Mouse (Mus musculus): ENCODE data around the gene Fth1.

The Fth1 gene

GRCm38 (mm10) chr19:9992011-9992958 lies 11.9 kb downstream of the Fth1 start:
- DNase-seq, result no peak

- DNase-seq, result peak; percentile 91
These were observed 12.7 kb downstream of the Fth1 start for GRCm38 (mm10) chr19:9993036-9993656.

DNA sequence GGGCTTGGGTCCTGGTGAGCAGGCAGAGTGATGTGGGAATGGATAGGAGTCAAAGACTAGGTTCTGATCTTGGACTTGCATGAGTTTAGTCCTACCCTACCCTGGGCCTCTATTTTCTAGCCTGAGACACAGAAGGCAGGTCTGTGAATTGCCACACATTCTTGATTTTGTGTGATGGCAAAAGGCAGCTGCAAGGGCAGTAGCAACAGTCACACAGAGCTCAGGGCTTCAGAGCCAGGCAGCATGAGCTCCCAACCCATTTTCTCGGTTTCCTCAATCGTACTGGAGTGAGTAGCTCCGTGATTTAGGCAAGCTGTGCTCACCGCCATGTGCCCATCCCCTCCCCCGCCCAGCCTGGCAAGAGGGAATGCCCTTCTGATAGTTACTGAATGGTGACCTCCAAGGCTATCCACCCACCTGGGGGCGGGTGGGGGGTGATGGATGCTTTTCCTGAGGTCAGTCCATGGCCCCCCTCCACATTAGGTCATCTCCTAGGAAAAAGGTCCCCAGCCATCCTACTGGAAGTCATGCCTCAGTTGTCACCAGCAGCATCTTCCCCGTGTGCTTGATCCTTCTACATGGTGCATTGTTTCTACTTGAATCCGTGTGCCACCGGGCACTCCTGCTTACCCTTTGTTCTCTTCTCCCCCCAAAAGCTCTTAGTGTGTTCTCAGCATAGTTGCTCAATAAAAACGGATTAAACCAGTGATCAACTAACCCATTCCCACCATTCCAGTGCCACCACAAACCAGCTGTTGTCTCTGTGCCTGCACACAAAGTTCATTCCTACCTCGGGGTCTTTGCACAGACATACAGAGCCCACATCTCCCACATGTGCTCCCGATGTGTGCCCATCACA lies 17.0 kb downstream of the Fth1 start:
- no peak for DNase-seq

DNA sequence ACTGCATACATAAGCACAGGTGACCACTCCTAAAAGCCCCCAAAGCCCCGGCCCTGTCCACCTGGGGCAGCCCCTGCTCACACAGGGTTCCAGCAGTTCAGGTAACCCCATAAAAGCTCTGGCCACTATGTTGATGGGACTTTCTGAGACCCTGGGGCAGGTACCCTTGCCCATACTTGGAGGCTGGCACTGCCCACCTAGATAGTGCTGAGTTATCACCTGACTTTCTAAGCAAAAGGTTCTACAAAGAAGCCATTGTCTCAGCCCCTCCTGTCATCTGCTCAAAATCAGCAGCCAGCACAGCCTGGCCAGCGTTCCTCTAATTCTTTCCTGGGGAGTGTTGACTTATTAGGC lies 17.6 kb downstream of the Fth1 start:
- DNase-seq, result no peak

DNA sequence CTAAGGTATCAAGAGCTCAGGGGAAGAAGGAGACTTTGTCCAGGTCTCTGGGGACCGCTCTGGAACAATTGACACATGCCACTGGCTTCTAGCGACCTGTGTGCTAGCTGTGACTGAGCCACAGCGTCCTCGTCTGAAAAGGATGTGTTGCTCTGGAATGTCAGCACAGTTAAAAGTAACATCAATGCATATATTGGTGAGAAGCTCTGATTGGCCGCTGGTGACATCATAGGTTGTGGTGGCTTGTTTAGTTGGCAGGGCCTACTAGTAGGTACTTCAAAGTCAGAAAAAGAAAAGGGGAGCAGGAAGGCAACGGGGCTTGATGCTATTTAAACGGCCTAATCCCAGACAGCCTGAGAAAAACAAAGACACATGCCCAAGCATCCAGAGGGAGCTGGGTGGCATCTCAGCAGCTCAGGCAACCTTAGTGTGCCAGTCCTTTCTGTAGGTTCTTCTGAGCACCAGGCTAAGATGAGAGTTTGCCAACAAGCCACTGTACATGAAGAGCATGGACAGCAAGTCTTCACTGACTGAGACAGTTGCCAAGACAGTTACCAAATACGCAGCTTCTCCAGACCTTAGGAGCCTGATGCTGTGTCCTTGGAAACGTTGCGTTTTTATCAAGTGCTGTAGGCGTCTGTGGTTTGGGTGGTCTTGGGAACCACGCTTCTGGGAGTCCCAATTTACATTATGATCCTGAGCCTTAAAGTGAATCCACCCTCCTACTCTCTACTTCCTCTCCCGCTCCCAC lies 18.5 kb downstream of the Fth1 start:
- no peak for DNase-seq

DNA sequence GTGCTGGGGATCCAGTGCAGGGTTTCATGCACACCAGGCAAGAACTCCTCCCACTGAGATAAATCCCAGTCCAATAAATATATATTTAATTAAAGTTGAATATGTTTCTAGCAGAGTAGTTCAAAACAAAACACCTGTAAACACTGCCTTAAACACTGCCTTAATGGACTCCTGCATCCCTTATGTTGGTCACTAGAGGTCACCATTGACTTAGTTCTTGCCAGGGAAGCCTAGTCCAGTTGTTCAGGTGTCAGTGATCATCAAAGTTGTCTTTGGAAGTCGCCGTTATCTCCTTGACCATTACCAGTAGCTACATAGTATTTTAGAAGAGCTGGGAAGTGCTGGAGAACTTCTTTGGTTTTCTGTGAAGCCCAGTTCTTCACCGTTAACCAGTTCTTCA lies 19.9 kb downstream of the Fth1 start:
- DNase-seq, result peak; percentile 66

- no peak for DNase-seq
These were observed 21.0 kb downstream of the Fth1 start, which contains the start of the genes Best1 and Rab3il1 for GRCm38 (mm10) chr19:10001206-10001969. Gene Best1 (minus strand): TSS chr19:10001633. Gene Rab3il1 (plus strand): TSS chr19:10001669.

DNA sequence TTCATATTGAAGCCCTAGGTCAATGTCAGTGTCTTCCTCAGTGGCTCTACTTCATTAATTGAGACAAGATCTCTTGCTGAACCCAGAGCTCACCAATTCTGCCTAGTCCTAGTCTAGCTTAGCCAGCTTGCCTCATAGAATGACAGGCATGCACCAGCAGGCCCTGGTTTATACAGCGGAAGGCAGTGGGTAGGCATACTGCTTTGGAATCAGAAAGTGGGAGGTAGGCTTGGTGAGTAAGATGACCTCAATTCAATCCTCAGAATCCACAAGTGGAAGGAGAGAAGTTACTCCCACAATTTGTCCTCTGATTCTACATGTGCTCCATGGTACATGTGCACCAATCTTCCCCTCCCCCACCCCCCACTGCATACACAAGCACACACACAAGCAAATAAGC lies 23.3 kb downstream of the Fth1 start:
- no peak for DNase-seq

GRCm38 (mm10) chr19:10011408-10011807 lies 31.0 kb downstream of the Fth1 start:
- DNase-seq, result no peak

GRCm38 (mm10) chr19:10012827-10013278 lies 32.5 kb downstream of the Fth1 start:
- peak; percentile 79 for DNase-seq

GRCm38 (mm10) chr19:10013348-10013747 lies 33.0 kb downstream of the Fth1 start:
- peak; percentile 63 for DNase-seq

DNA sequence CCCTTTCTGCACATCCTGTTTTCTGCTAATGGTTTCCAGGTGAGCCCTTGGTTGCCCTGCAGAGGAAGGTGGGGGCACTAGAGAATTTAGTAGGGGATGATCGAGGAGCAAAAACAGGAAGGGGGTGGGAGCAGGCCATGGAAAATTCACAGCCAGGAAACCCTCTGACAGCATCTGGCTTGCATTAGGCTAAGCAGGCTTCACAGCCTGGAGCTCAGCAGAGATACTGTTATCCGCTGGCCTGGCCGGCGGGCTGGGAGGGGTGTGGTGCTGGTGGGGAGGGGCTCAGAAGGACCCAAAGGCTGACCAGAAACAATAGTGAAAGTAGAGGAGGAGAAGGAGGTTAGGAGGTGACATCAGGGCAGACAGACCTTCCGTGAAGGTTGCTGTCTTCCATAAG lies 33.5 kb downstream of the Fth1 start:
- peak; percentile 89 for DNase-seq

DNA sequence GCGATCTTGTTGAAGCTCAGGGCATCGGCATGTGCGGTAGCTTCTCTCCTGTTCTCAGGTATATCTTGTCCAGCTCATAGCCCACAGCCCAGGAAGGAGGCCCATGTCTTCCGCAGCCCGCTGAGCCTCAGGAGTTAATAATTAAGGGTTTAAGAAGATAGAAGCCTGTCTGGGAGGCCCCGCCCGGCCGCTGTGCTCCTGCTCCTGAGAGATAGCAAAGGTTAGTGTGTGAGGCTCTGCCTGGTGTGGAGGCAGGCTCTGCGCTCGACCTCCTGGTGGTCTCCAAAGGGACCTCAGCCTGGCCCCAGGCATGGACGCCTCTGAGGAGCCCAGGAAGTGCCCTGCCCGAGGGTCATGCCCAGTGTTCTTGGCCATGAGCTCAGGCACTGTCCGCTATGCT lies 34.4 kb downstream of the Fth1 start:
- no peak for DNase-seq

DNA sequence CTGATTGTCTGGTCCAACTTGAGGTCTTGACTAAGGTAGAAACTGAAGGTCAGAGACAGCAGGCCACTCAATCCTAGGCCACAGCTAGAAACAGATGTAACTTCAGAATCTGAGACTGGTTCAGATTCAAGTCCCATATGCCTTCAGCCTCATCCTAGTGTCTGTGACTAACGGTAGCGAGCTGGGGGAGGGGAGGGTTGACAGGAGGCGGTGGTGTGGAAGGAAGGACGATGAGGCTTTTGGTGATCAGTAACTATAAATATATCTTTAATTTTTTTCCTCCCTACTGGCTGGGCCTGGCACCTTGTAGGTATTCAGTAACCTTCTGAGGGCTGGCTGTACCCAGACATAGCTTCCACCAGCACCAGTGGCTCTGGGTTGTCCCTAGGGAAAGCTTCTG lies 35.0 kb downstream of the Fth1 start:
- DNase-seq, result no peak

DNA sequence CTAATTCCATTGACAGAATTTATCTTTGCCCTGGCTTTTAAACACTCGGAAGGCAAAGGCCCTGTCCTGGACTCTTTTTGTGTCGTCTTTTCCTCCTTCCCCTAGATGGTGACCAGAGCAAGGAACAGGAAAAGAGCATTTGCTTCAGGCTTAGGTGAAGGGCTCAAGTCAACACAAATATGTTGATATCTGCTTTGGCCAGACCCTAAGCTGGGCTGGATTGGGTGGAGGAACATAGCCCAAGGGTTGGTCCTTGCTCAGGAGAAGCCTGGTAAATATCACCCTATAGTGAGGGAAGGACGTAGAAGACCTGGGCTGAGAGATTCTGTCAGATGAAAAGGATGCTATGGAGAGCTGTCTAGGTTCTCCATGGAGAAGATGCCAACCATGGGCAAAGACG lies 35.8 kb downstream of the Fth1 start:
- DNase-seq, result no peak

DNA sequence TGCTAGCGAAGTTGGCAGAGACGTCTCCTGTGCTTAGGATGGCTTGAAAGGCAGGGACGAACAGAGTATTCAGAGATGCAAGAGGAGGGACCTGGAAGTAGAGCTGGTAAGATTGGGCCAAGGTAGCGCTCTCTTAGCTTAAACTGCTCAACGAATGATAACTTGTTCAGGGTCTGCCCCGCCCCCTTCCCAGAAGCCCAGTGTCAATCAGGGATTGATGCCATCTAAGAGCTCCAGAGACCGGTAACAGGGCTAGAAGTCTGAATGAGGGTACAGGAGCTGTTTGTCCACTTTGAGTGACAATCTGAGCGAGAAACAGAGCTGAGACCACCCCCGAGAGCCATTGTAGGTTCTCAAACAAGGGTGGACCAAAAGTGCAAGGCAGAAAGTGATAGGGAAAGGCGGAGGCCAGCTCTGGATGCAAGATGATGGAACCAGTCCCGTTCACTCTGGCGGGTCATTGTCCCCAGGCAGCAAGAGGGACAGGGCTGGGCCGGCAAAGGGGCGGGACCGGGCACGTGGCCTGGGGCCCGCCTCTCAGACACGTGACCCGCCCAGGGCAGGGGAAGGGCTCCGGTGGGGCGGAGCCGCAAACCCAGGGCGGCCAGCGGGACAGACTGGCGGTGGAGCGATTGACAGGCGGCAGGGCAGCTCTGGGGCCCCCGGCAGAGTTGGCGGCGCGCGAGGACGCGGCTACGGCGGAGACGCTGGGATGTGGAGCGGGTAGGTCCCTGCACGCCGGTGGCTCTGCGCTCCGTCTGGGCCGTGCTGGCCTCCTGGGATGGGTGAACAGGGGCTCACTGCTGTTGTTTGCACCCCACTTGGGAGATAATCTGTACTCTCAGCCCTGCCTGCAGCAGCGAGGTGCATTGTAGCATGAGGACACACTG lies 37.5 kb downstream of the Fth1 start:
- DNase-seq, result peak; percentile 95

DNA sequence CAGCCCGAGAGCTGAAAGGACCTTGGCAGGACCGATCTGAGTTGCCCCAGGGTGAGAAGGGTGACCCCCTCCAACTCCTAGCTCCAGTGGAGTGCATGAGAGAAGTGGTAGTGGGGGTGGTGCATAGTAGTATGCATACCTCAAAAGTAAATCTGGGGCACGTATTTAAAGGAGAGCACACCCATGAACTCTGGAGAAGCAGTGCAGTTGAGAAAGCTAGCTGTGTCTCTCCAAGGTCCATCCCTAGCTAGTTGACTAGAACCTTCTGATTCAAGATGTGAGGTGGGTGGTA lies 38.1 kb downstream of the Fth1 start:
- no peak for DNase-seq

- no peak for DNase-seq
These were observed 38.9 kb downstream of the Fth1 start for GRCm38 (mm10) chr19:10019214-10019760.

- DNase-seq, result no peak
These were observed 41.6 kb downstream of the Fth1 start for GRCm38 (mm10) chr19:10021981-10022380.

Measured in embryo, embryonic 11 days (tissue).